Mouse (Mus musculus) heart, embryonic 12.5 days (tissue): ENCODE data around the gene Ralgps1. TPM values are rescaled to one million over a fixed set of nuclear protein-coding genes. Genes with fewer than 3 reads are reported as not detected.
A peak's percentile ranks its signal among the peaks of the same experiment; 100 is the strongest.

ENCODE experiments used
- ATAC-seq: fragments of 200-750 bp; cut with Nextera tagmentation; 2 replicates; pipeline ENCODE4 v1.8.0; 2017; ENCODE audit warnings: moderate TSS enrichment, moderate library complexity; ENCODE audit not compliant: insufficient number of reproducible peaks, low FRiP score
- H3K27ac ChIP-seq: fragments of 300-500 bp; sonication (generic); 2 replicates; pipeline ENCODE4 v1.5.1; 2016; ENCODE audit warnings: mild to moderate bottlenecking, moderate library complexity; ENCODE audit not compliant: poor library complexity, severe bottlenecking
- H3K27me3 ChIP-seq: fragments of 300-500 bp; sonication (generic); replicated peaks from 2 replicates; pipeline ENCODE4 v1.6.1; 2016; ENCODE audit warnings: mild to moderate bottlenecking, moderate library complexity
- H3K36me3 ChIP-seq: fragments of 300-500 bp; sonication (generic); 2 replicates; pipeline ENCODE4 v1.6.1; 2016; ENCODE audit warnings: mild to moderate bottlenecking, moderate library complexity
- H3K4me1 ChIP-seq: fragments of 300-500 bp; sonication (generic); replicated peaks from 2 replicates; pipeline ENCODE4 v1.6.1; 2016; ENCODE audit warnings: mild to moderate bottlenecking
- H3K4me2 ChIP-seq: fragments of 300-500 bp; sonication (generic); 2 replicates; pipeline ENCODE4 v1.6.1; 2016; ENCODE audit warnings: mild to moderate bottlenecking, moderate library complexity
- H3K4me3 ChIP-seq: fragments of 300-500 bp; sonication (generic); 2 replicates; pipeline ENCODE4 v1.5.1; 2016; ENCODE audit warnings: mild to moderate bottlenecking
- H3K9ac ChIP-seq: fragments of 300-500 bp; sonication (generic); 2 replicates; pipeline ENCODE4 v1.6.1; 2016; ENCODE audit warnings: mild to moderate bottlenecking, moderate library complexity
- H3K9me3 ChIP-seq: fragments of 300-500 bp; sonication (generic); replicated peaks from 2 replicates; pipeline ENCODE4 v1.6.1; 2016; ENCODE audit warnings: mild to moderate bottlenecking, moderate library complexity
- WGBS: fragments of 180-500 bp; shearing (Covaris S2); methylation state at CpG from one replicate; pipeline ENCODE4 v1.1.7; 2016; 5-methylcytosine and 5-hydroxymethylcytosine counted together
- polyA plus RNA-seq: library from polyadenylated mRNA; unstranded; fragments of >200 nt; fragmentation: Nextera tagmentation; extraction: Ambion mirVana; gene quantifications from 2 replicates; pipeline ENCODE4 v1.2.1, GENCODE M21; 2016

The Ralgps1 gene
- polyA plus RNA-seq, 1 experiment from 2014 or later = 6.3 TPM

- 87% methylated on average over 2 of the region's 2 CpGs for WGBS
- no peaks in the 10 kb centered on the region for H3K9me3 ChIP-seq
- peaks cover 3% of the 10 kb centered on the region; the same call in 1 of the 2 replicates for H3K27me3 ChIP-seq
- H3K36me3 ChIP-seq = no peaks in the 10 kb centered on the region
- H3K27ac ChIP-seq = no peak overlapping the region
- peaks cover 12% of the 10 kb centered on the region for H3K4me1 ChIP-seq
- H3K9ac ChIP-seq = no peak overlapping the region
- no peak overlapping the region for H3K4me3 ChIP-seq
- ATAC-seq = no peak
- no peak overlapping the region for H3K4me2 ChIP-seq
Observed at GRCm38 (mm10) chr2:33280525-33280924, 90.8 kb downstream of the Ralgps1 start.

GRCm38 (mm10) chr2:33279758-33280157 lies 91.5 kb downstream of the Ralgps1 start:
- H3K9ac ChIP-seq = no peak overlapping the region
- H3K4me1 ChIP-seq = peaks cover 18% of the 10 kb centered on the region
- H3K4me3 ChIP-seq = no peak overlapping the region
- WGBS = 88% methylated on average over 10 of the region's 10 CpGs
- no peak overlapping the region for H3K4me2 ChIP-seq
- ATAC-seq = no peak
- no peaks in the 10 kb centered on the region for H3K9me3 ChIP-seq
- H3K36me3 ChIP-seq = no peaks in the 10 kb centered on the region
- H3K27ac ChIP-seq = no peak overlapping the region
- peaks cover 3% of the 10 kb centered on the region; the same call in 1 of the 2 replicates for H3K27me3 ChIP-seq

GRCm38 (mm10) chr2:33274719-33275490 lies 96.4 kb downstream of the Ralgps1 start:
- no peak overlapping the region for H3K27ac ChIP-seq

GRCm38 (mm10) chr2:33272665-33273439 lies 98.4 kb downstream of the Ralgps1 start:
- Histone ChIP-seq H3K4me1 (peaks cover 47% of the 10 kb centered on the region), H3K36me3 (no peaks in the 10 kb centered on the region), H3K4me3 (no peak overlapping the region), H3K27me3 (no peaks in the 10 kb centered on the region), H3K9me3 (no peaks in the 10 kb centered on the region), H3K27ac (no peak overlapping the region), H3K4me2 (no peak overlapping the region), H3K9ac (no peak overlapping the region)
- 63% methylated on average over 4 of the region's 4 CpGs for WGBS
- no peak for ATAC-seq

More at GRCm38 (mm10) chr2:33274719-33275490, 96.4 kb downstream of the Ralgps1 start:
- H3K4me1 ChIP-seq = peaks cover 32% of the 10 kb centered on the region
- H3K9me3 ChIP-seq = no peaks in the 10 kb centered on the region
- no peak for ATAC-seq
- no peaks in the 10 kb centered on the region for H3K36me3 ChIP-seq
- H3K9ac ChIP-seq = no peak overlapping the region
- WGBS = 82% methylated on average over 12 of the region's 12 CpGs
- H3K4me2 ChIP-seq = no peak overlapping the region
- H3K27me3 ChIP-seq = no peaks in the 10 kb centered on the region
- no peak overlapping the region for H3K4me3 ChIP-seq

GRCm38 (mm10) chr2:33271511-33271910 lies 99.8 kb downstream of the Ralgps1 start:
- Histone ChIP-seq H3K27ac (no peak overlapping the region), H3K36me3 (no peaks in the 10 kb centered on the region), H3K4me3 (no peak overlapping the region), H3K9me3 (no peaks in the 10 kb centered on the region), H3K4me2 (no peak overlapping the region), H3K9ac (no peak overlapping the region), H3K4me1 (peaks cover 60% of the 10 kb centered on the region), H3K27me3 (no peaks in the 10 kb centered on the region)
- 74% methylated on average over 1 of the region's 1 CpGs for WGBS
- no peak for ATAC-seq

GRCm38 (mm10) chr2:33270569-33270968 lies 100.7 kb downstream of the Ralgps1 start:
- Histone ChIP-seq H3K36me3 (no peaks in the 10 kb centered on the region), H3K9ac (no peak overlapping the region), H3K27ac (no peak overlapping the region), H3K4me3 (no peak overlapping the region), H3K4me2 (no peak overlapping the region), H3K27me3 (no peaks in the 10 kb centered on the region), H3K9me3 (no peaks in the 10 kb centered on the region), H3K4me1 (peaks cover 68% of the 10 kb centered on the region)
- no peak for ATAC-seq
- WGBS = 86% methylated on average over 2 of the region's 2 CpGs

GRCm38 (mm10) chr2:33269132-33269493 lies 102.2 kb downstream of the Ralgps1 start:
- Histone ChIP-seq H3K36me3 (no peaks in the 10 kb centered on the region), H3K4me1 (peaks cover 65% of the 10 kb centered on the region), H3K27ac (peak overlapping the region; percentile 92), H3K4me2 (no peak overlapping the region), H3K27me3 (no peaks in the 10 kb centered on the region), H3K4me3 (no peak overlapping the region), H3K9ac (no peak overlapping the region), H3K9me3 (no peaks in the 10 kb centered on the region)
- WGBS = 71% methylated on average over 2 of the region's 2 CpGs
- ATAC-seq = no peak

- H3K9me3 ChIP-seq = no peaks in the 10 kb centered on the region
- 0 out of 2 replicates have a peak overlapping the region, but pooled peaks have one; percentile 32 for H3K9ac ChIP-seq
- H3K4me2 ChIP-seq = no peak overlapping the region
- peak overlapping the region; percentile 92 for H3K27ac ChIP-seq
- H3K4me3 ChIP-seq = no peak overlapping the region
- ATAC-seq = no peak
- H3K4me1 ChIP-seq = peaks cover 62% of the 10 kb centered on the region
- H3K27me3 ChIP-seq = no peaks in the 10 kb centered on the region
- no peaks in the 10 kb centered on the region for H3K36me3 ChIP-seq
- 50% methylated on average over 6 of the region's 6 CpGs for WGBS
Observed at GRCm38 (mm10) chr2:33268384-33269131, 102.7 kb downstream of the Ralgps1 start.

- no peak for ATAC-seq
- H3K27me3 ChIP-seq = no peaks in the 10 kb centered on the region
- H3K9me3 ChIP-seq = no peaks in the 10 kb centered on the region
- H3K9ac ChIP-seq = no peak overlapping the region
- peaks cover 59% of the 10 kb centered on the region for H3K4me1 ChIP-seq
- H3K27ac ChIP-seq = no peak overlapping the region
- 46% methylated on average over 1 of the region's 1 CpGs for WGBS
- H3K4me3 ChIP-seq = no peak overlapping the region
- no peaks in the 10 kb centered on the region for H3K36me3 ChIP-seq
- no peak overlapping the region for H3K4me2 ChIP-seq
Observed at GRCm38 (mm10) chr2:33267075-33267474, 104.2 kb downstream of the Ralgps1 start.

- H3K4me2 ChIP-seq = 0 out of 2 replicates have a peak overlapping the region, but pooled peaks have one; percentile 14
- no peaks in the 10 kb centered on the region for H3K9me3 ChIP-seq
- H3K36me3 ChIP-seq = no peaks in the 10 kb centered on the region
- ATAC-seq = no peak
- no peaks in the 10 kb centered on the region for H3K27me3 ChIP-seq
- H3K27ac ChIP-seq = peak overlapping the region; percentile 90
- H3K4me1 ChIP-seq = peaks cover 58% of the 10 kb centered on the region
- H3K4me3 ChIP-seq = no peak overlapping the region
- H3K9ac ChIP-seq = no peak overlapping the region
- WGBS = 22% methylated on average over 3 of the region's 3 CpGs
Observed at GRCm38 (mm10) chr2:33265793-33266192, 105.5 kb downstream of the Ralgps1 start.

GRCm38 (mm10) chr2:33261475-33261874 lies 109.8 kb downstream of the Ralgps1 start:
- no peaks in the 10 kb centered on the region for H3K36me3 ChIP-seq
- WGBS = 78% methylated on average over 3 of the region's 3 CpGs
- H3K27me3 ChIP-seq = no peaks in the 10 kb centered on the region
- peaks cover 41% of the 10 kb centered on the region for H3K4me1 ChIP-seq
- H3K27ac ChIP-seq = no peak overlapping the region
- no peak overlapping the region for H3K4me3 ChIP-seq
- H3K4me2 ChIP-seq = no peak overlapping the region
- H3K9me3 ChIP-seq = no peaks in the 10 kb centered on the region
- ATAC-seq = no peak
- no peak overlapping the region; the same call in 1 of the 2 replicates for H3K9ac ChIP-seq
